Mouse (Mus musculus): ENCODE data around the gene Ddr2. TPM values are rescaled to one million over a fixed set of nuclear protein-coding genes. Genes with fewer than 3 reads are reported as not detected.

The Ddr2 gene
- polyA plus RNA-seq, 1 experiment from 2014 or later: 1.4 TPM

- Histone ChIP-seq H3K36me3 (replicated peaks; ENCODE audit: insufficient read depth, low read length) (peaks cover 24% of the 10 kb centered on the region), H3K9me3 (ENCODE audit: low read length) (no peaks in the 10 kb centered on the region), H3K9ac (replicated peaks) (no peak overlapping the region), H3K4me2 (ENCODE audit: low read depth, low read length) (no peak overlapping the region), H3K27me3 (ENCODE audit: insufficient read depth, low read length) (no peaks in the 10 kb centered on the region), H3K4me3 (ENCODE audit: low read depth, low read length) (no peak overlapping the region), H3K27ac (ENCODE audit: low read depth) (no peak overlapping the region), H3K4me1 (ENCODE audit: insufficient read depth) (no peaks in the 10 kb centered on the region)
- DNase-seq (no peak), ATAC-seq (no peak)
- WGBS (ENCODE audit: insufficient replicate concordance): 88% methylated on average over 6 of the region's 6 CpGs
- no peak for TF ChIP-seq CTCF (IDR thresholded peaks at IDR 0.05; ENCODE audit: low read depth)
- TF ChIP-seq EP300 (IDR thresholded peaks at IDR 0.05; ENCODE audit: low read depth): no peak
Observed at GRCm38 (mm10) chr1:170150870-170151269, 40.3 kb upstream of the Ddr2 start.

DNA sequence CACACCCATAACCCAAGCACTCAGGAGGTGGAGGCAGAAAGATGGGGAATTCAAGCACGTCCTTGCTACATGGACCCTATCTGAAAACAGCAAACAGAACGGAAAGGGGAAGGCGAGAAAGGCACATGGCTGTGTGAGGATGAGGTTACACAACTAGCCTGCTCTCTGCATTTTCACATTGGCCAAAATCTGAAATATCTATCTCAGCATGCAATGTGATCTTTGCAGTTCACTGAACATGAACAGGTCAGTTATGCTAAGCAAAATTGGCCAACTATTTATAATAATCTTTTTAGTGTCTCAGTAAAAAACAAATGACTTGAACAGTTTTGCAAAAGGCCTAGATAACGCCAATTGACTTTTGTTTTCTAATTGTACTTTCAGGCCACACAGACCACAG is 39.2 kb upstream of the Ddr2 start:
- H3K4me3 ChIP-seq (ENCODE audit: low read depth, low read length): no peak overlapping the region
- TF ChIP-seq EP300 (IDR thresholded peaks at IDR 0.05; ENCODE audit: low read depth): no peak
- TF ChIP-seq CTCF (IDR thresholded peaks at IDR 0.05; ENCODE audit: low read depth): no peak
- H3K4me2 ChIP-seq (ENCODE audit: low read depth, low read length): no peak overlapping the region
- no peak for ATAC-seq
- H3K9ac ChIP-seq (replicated peaks): no peak overlapping the region
- H3K36me3 ChIP-seq (replicated peaks; ENCODE audit: insufficient read depth, low read length): peaks cover 24% of the 10 kb centered on the region
- no peak overlapping the region for H3K27ac ChIP-seq (ENCODE audit: low read depth)
- no peaks in the 10 kb centered on the region for H3K4me1 ChIP-seq (ENCODE audit: insufficient read depth)
- H3K27me3 ChIP-seq (ENCODE audit: insufficient read depth, low read length): no peaks in the 10 kb centered on the region
- no peak for DNase-seq
- 66% methylated on average over 4 of the region's 4 CpGs for WGBS (ENCODE audit: insufficient replicate concordance)
- H3K9me3 ChIP-seq (ENCODE audit: low read length): no peaks in the 10 kb centered on the region

- Histone ChIP-seq H3K27ac (ENCODE audit: low read depth) (no peak overlapping the region), H3K9me3 (ENCODE audit: low read length) (no peaks in the 10 kb centered on the region), H3K36me3 (replicated peaks; ENCODE audit: insufficient read depth, low read length) (peaks cover 24% of the 10 kb centered on the region), H3K27me3 (ENCODE audit: insufficient read depth, low read length) (no peaks in the 10 kb centered on the region), H3K4me1 (ENCODE audit: insufficient read depth) (no peaks in the 10 kb centered on the region), H3K4me2 (ENCODE audit: low read depth, low read length) (no peak overlapping the region), H3K4me3 (ENCODE audit: low read depth, low read length) (no peak overlapping the region), H3K9ac (replicated peaks) (no peak overlapping the region)
- WGBS (ENCODE audit: insufficient replicate concordance): 52% methylated on average over 6 of the region's 6 CpGs
- peak; percentile 81 for TF ChIP-seq EP300 (IDR thresholded peaks at IDR 0.05; ENCODE audit: low read depth)
- no peak for TF ChIP-seq CTCF (IDR thresholded peaks at IDR 0.05; ENCODE audit: low read depth)
- peak; percentile 59 for ATAC-seq
- DNase-seq: no peak
Observed at GRCm38 (mm10) chr1:170148536-170148935, 38.0 kb upstream of the Ddr2 start.

GRCm38 (mm10) chr1:170147651-170148448 is 37.3 kb upstream of the Ddr2 start:
- Histone ChIP-seq H3K36me3 (replicated peaks; ENCODE audit: insufficient read depth, low read length) (peaks cover 28% of the 10 kb centered on the region), H3K27ac (ENCODE audit: low read depth) (no peak overlapping the region; the same call in 1 of the 2 replicates), H3K4me3 (ENCODE audit: low read depth, low read length) (no peak overlapping the region), H3K9me3 (ENCODE audit: low read length) (no peaks in the 10 kb centered on the region), H3K4me1 (ENCODE audit: insufficient read depth) (no peaks in the 10 kb centered on the region), H3K9ac (replicated peaks) (no peak overlapping the region), H3K27me3 (ENCODE audit: insufficient read depth, low read length) (no peaks in the 10 kb centered on the region), H3K4me2 (ENCODE audit: low read depth, low read length) (no peak overlapping the region)
- no peak for ATAC-seq
- no peak for TF ChIP-seq EP300 (IDR thresholded peaks at IDR 0.05; ENCODE audit: low read depth)
- no peak for TF ChIP-seq CTCF (IDR thresholded peaks at IDR 0.05; ENCODE audit: low read depth)
- 62% methylated on average over 9 of the region's 9 CpGs for WGBS (ENCODE audit: insufficient replicate concordance)
- no peak for DNase-seq

- H3K36me3 ChIP-seq (replicated peaks; ENCODE audit: insufficient read depth, low read length): peaks cover 30% of the 10 kb centered on the region
- 83% methylated on average over 4 of the region's 4 CpGs for WGBS (ENCODE audit: insufficient replicate concordance)
- no peak for ATAC-seq
- H3K9ac ChIP-seq (replicated peaks): no peak overlapping the region
- TF ChIP-seq EP300 (IDR thresholded peaks at IDR 0.05; ENCODE audit: low read depth) (no peak), CTCF (IDR thresholded peaks at IDR 0.05; ENCODE audit: low read depth) (no peak)
- H3K4me1 ChIP-seq (ENCODE audit: insufficient read depth): no peaks in the 10 kb centered on the region
- DNase-seq: no peak
- no peaks in the 10 kb centered on the region for H3K27me3 ChIP-seq (ENCODE audit: insufficient read depth, low read length)
- no peak overlapping the region for H3K4me2 ChIP-seq (ENCODE audit: low read depth, low read length)
- no peaks in the 10 kb centered on the region for H3K9me3 ChIP-seq (ENCODE audit: low read length)
- no peak overlapping the region for H3K4me3 ChIP-seq (ENCODE audit: low read depth, low read length)
- no peak overlapping the region for H3K27ac ChIP-seq (ENCODE audit: low read depth)
Observed at GRCm38 (mm10) chr1:170145606-170146005, 35.0 kb upstream of the Ddr2 start.

GRCm38 (mm10) chr1:170142256-170142871 is 31.8 kb upstream of the Ddr2 start:
- H3K9ac ChIP-seq (replicated peaks): no peak overlapping the region
- DNase-seq (no peak), ATAC-seq (no peak)
- H3K36me3 ChIP-seq (replicated peaks; ENCODE audit: insufficient read depth, low read length): peaks cover 13% of the 10 kb centered on the region
- H3K4me1 ChIP-seq (ENCODE audit: insufficient read depth): no peaks in the 10 kb centered on the region
- no peaks in the 10 kb centered on the region for H3K27me3 ChIP-seq (ENCODE audit: insufficient read depth, low read length)
- 91% methylated on average over 8 of the region's 8 CpGs for WGBS (ENCODE audit: insufficient replicate concordance)
- H3K9me3 ChIP-seq (ENCODE audit: low read length): no peaks in the 10 kb centered on the region
- TF ChIP-seq EP300 (IDR thresholded peaks at IDR 0.05; ENCODE audit: low read depth): no peak
- no peak for TF ChIP-seq CTCF (IDR thresholded peaks at IDR 0.05; ENCODE audit: low read depth)
- H3K4me2 ChIP-seq (ENCODE audit: low read depth, low read length): no peak overlapping the region
- H3K4me3 ChIP-seq (ENCODE audit: low read depth, low read length): no peak overlapping the region
- no peak overlapping the region for H3K27ac ChIP-seq (ENCODE audit: low read depth)

All from liver, postnatal 0 days (tissue).